Mouse (Mus musculus) CH12.LX (cell line): ENCODE data around the gene Mrps15.

Experiments
- CTCF ChIP-seq, 2 experiments: IDR thresholded peaks in 1 of 2; conservative IDR thresholded peaks in 1 of 2; 2 replicates each; pipeline ENCODE4 v1.5.1; 2011 to 2012; ENCODE audit warnings: low read depth in 2 of 2, low read length in 2 of 2, improper control_type of control experiment in 1 of 2, inconsistent platforms in 1 of 2, mild to moderate bottlenecking in 1 of 2, moderate library complexity in 1 of 2
- GABPA ChIP-seq: IDR thresholded peaks from 2 replicates; pipeline ENCODE4 v1.6.1; 2012; ENCODE audit warnings: low read depth, low read length, improper control_type of control experiment, inconsistent platforms; ENCODE audit not compliant: insufficient replicate concordance
- KAT2A ChIP-seq: IDR thresholded peaks from 2 replicates; pipeline ENCODE4 v1.6.1; 2012; ENCODE audit warnings: low read length, improper control_type of control experiment, inconsistent platforms; ENCODE audit not compliant: insufficient replicate concordance
- NELFE ChIP-seq: IDR thresholded peaks from 2 replicates; pipeline ENCODE4 v1.6.1; 2011; ENCODE audit warnings: low read depth, low read length, improper control_type of control experiment
- POLR2A ChIP-seq: IDR thresholded peaks from 2 replicates; pipeline ENCODE4 v1.6.1; 2011; ENCODE audit warnings: low read depth, mild to moderate bottlenecking, improper control_type of control experiment, low read length
- TCF12 ChIP-seq: IDR thresholded peaks from 2 replicates; pipeline ENCODE4 v1.6.1; 2014; ENCODE audit warnings: low read depth, mild to moderate bottlenecking, inconsistent platforms, low read length, improper control_type of control experiment

GRCm38 (mm10) chr4:126051617-126052016 is 4.9 kb downstream of the Mrps15 start:
- TF ChIP-seq TCF12 = no peak
- TF ChIP-seq NELFE = no peak
- TF ChIP-seq CTCF (conservative IDR thresholded peaks at IDR 0.05 in 1 of 2, IDR thresholded peaks at IDR 0.05 in 1 of 2; ENCODE audit: low read depth in 2 of 2, low read length in 2 of 2) = no peak
- no peak for TF ChIP-seq POLR2A
- TF ChIP-seq KAT2A = no peak
- TF ChIP-seq GABPA = no peak
